ENCODE assay signal across 23 mouse cellular contexts in genomic region chr12:36917576-36918106, GRCm38 (mm10).
DNase-seq lines count a peak whose midpoint lies in the region; ATAC-seq lines count a peak whose summit lies in the region.
"Had no signal": no experiment of that assay in that cellular context is flagged by ENCODE, and none has a peak within 500 bp of the region (broad histone marks: within the 10 kb centered on the region; RNA-seq: fewer than 3 reads in every experiment).

No protein-coding gene starts in this region.

- no peaks in the 10 kb centered on the region for H3K27me3 ChIP-seq in heart, embryonic 11.5 days (ENCODE audit: control insufficient read depth, insufficient read depth, low read length)
- no peaks in the 10 kb centered on the region for H3K27me3 ChIP-seq in hindbrain, embryonic 12.5 days
- no peaks in the 10 kb centered on the region for H3K27me3 ChIP-seq in hindbrain, embryonic 16.5 days (replicated peaks; ENCODE audit: control insufficient read depth, insufficient read depth, low read length)
- H3K27me3 ChIP-seq in neural tube, embryonic 14.5 days (ENCODE audit: control insufficient read depth, insufficient read depth, low read length), result no peaks in the 10 kb centered on the region; the same call in 1 of the 2 replicates
- no peaks in the 10 kb centered on the region for H3K27me3 ChIP-seq in neural tube, embryonic 15.5 days (replicated peaks)
- H3K27me3 ChIP-seq: CH12.LX; embryonic facial prominence, embryonic 13.5 days; intestine, embryonic 15.5 days had no signal

- no peaks in the 10 kb centered on the region for H3K36me3 ChIP-seq in heart, embryonic 11.5 days (ENCODE audit: control insufficient read depth, insufficient read depth, low read length)
- H3K36me3 ChIP-seq in hindbrain, embryonic 12.5 days, result no peaks in the 10 kb centered on the region
- H3K36me3 ChIP-seq in hindbrain, embryonic 16.5 days (ENCODE audit: control insufficient read depth, insufficient read depth, low read length), result no peaks in the 10 kb centered on the region
- no peaks in the 10 kb centered on the region for H3K36me3 ChIP-seq in neural tube, embryonic 14.5 days (ENCODE audit: control insufficient read depth, insufficient read depth, low read length)
- no peaks in the 10 kb centered on the region for H3K36me3 ChIP-seq in neural tube, embryonic 15.5 days
- H3K36me3 ChIP-seq: embryonic facial prominence, embryonic 13.5 days; intestine, embryonic 15.5 days had no signal

- no peak for ATAC-seq in heart, embryonic 11.5 days (replicated peaks; ENCODE audit: insufficient number of reproducible peaks, low FRiP score, low TSS enrichment)
- peak; percentile 59; the same call in 1 of the 2 replicates for ATAC-seq in hindbrain, embryonic 12.5 days (ENCODE audit: low FRiP score)
- no peak for ATAC-seq in hindbrain, embryonic 16.5 days
- ATAC-seq in neural tube, embryonic 14.5 days (ENCODE audit: low read depth), result peak; percentile 38; the same call in 1 of the 2 replicates
- ATAC-seq in neural tube, embryonic 15.5 days (ENCODE audit: low FRiP score), result no peak
- ATAC-seq: intestine, embryonic 15.5 days; lung, postnatal 0 days had no signal

- H3K4me1 ChIP-seq in heart, embryonic 11.5 days (ENCODE audit: control insufficient read depth, insufficient read depth, low read length), result no peaks in the 10 kb centered on the region
- peaks cover 9% of the 10 kb centered on the region; the same call in 1 of the 2 replicates for H3K4me1 ChIP-seq in hindbrain, embryonic 12.5 days
- H3K4me1 ChIP-seq in hindbrain, embryonic 16.5 days (ENCODE audit: control insufficient read depth, insufficient read depth, low read depth, low read length), result peaks cover 6% of the 10 kb centered on the region
- no peaks in the 10 kb centered on the region for H3K4me1 ChIP-seq in neural tube, embryonic 14.5 days (ENCODE audit: control insufficient read depth, insufficient read depth, low read length)
- H3K4me1 ChIP-seq in neural tube, embryonic 15.5 days, result peaks cover 6% of the 10 kb centered on the region
- H3K4me1 ChIP-seq: intestine, embryonic 15.5 days had no signal

- no peak overlapping the region for H3K4me3 ChIP-seq in heart, embryonic 11.5 days (ENCODE audit: low read depth, low read length)
- no peak overlapping the region for H3K4me3 ChIP-seq in hindbrain, embryonic 12.5 days
- no peak overlapping the region for H3K4me3 ChIP-seq in hindbrain, embryonic 16.5 days (ENCODE audit: low read length)
- H3K4me3 ChIP-seq in neural tube, embryonic 14.5 days (ENCODE audit: low read depth, low read length), result no peak overlapping the region
- H3K4me3 ChIP-seq in neural tube, embryonic 15.5 days (replicated peaks), result no peak overlapping the region
- H3K4me3 ChIP-seq: embryonic facial prominence, embryonic 13.5 days; intestine, embryonic 15.5 days; left cerebral cortex, adult 2 months had no signal

- no peak overlapping the region for H3K4me2 ChIP-seq in heart, embryonic 11.5 days
- no peak overlapping the region for H3K4me2 ChIP-seq in hindbrain, embryonic 12.5 days (replicated peaks)
- H3K4me2 ChIP-seq in hindbrain, embryonic 16.5 days (ENCODE audit: low read length), result no peak overlapping the region
- no peak overlapping the region for H3K4me2 ChIP-seq in neural tube, embryonic 14.5 days (ENCODE audit: low read depth, low read length)
- no peak overlapping the region for H3K4me2 ChIP-seq in neural tube, embryonic 15.5 days
- H3K4me2 ChIP-seq: embryonic facial prominence, embryonic 13.5 days; intestine, embryonic 15.5 days had no signal

- WGBS in heart, embryonic 11.5 days (ENCODE audit: insufficient replicate concordance), result 56% methylated on average over 1 of the region's 1 CpGs
- 18% methylated on average over 1 of the region's 1 CpGs for WGBS in hindbrain, embryonic 12.5 days
- WGBS in hindbrain, embryonic 16.5 days, result 31% methylated on average over 1 of the region's 1 CpGs
- 11% methylated on average over 1 of the region's 1 CpGs for WGBS in neural tube, embryonic 14.5 days
- 7% methylated on average over 1 of the region's 1 CpGs for WGBS in neural tube, embryonic 15.5 days

- no peak overlapping the region for H3K27ac ChIP-seq in heart, embryonic 11.5 days (ENCODE audit: low read depth, low read length)
- no peak overlapping the region for H3K27ac ChIP-seq in hindbrain, embryonic 12.5 days
- H3K27ac ChIP-seq in hindbrain, embryonic 16.5 days (ENCODE audit: low read depth, low read length), result no peak overlapping the region
- H3K27ac ChIP-seq in neural tube, embryonic 14.5 days (ENCODE audit: low read depth, low read length), result no peak overlapping the region
- H3K27ac ChIP-seq in neural tube, embryonic 15.5 days (replicated peaks), result no peak overlapping the region
- H3K27ac ChIP-seq: embryonic facial prominence, embryonic 13.5 days; intestine, embryonic 15.5 days; left cerebral cortex, adult 2 months had no signal

- H3K9me3 ChIP-seq in heart, embryonic 11.5 days (replicated peaks; ENCODE audit: control insufficient read depth, low read length), result no peaks in the 10 kb centered on the region
- H3K9me3 ChIP-seq in hindbrain, embryonic 12.5 days (replicated peaks), result no peaks in the 10 kb centered on the region
- H3K9me3 ChIP-seq in hindbrain, embryonic 16.5 days (ENCODE audit: control insufficient read depth, low read length), result no peaks in the 10 kb centered on the region
- no peaks in the 10 kb centered on the region for H3K9me3 ChIP-seq in neural tube, embryonic 14.5 days (ENCODE audit: control insufficient read depth, low read length)
- H3K9me3 ChIP-seq in neural tube, embryonic 15.5 days (replicated peaks), result no peaks in the 10 kb centered on the region
- H3K9me3 ChIP-seq: embryonic facial prominence, embryonic 13.5 days; intestine, embryonic 15.5 days had no signal

- no peak overlapping the region for H3K9ac ChIP-seq in heart, embryonic 11.5 days (ENCODE audit: low read depth, low read length)
- H3K9ac ChIP-seq in hindbrain, embryonic 12.5 days, result no peak overlapping the region
- H3K9ac ChIP-seq in hindbrain, embryonic 16.5 days (ENCODE audit: low read depth, low read length), result no peak overlapping the region
- H3K9ac ChIP-seq in neural tube, embryonic 14.5 days (replicated peaks; ENCODE audit: low read depth, low read length), result no peak overlapping the region
- H3K9ac ChIP-seq in neural tube, embryonic 15.5 days (replicated peaks), result no peak overlapping the region
- H3K9ac ChIP-seq: embryonic facial prominence, embryonic 13.5 days; intestine, embryonic 15.5 days had no signal

- peak; percentile 92 for DNase-seq in heart, adult 11 months
- no peak for DNase-seq in cerebellum, adult 9-10 months
- DNase-seq: adrenal gland, postnatal 14 days; cerebellum, adult 11-12 months; cerebellum, postnatal 36 days; heart, postnatal 4 days; kidney, adult 9 months; kidney, postnatal 25 days; left cerebral cortex, postnatal 4 days; liver; right cerebral cortex, postnatal 14 days; thymus, adult 18-20 months; thymus, postnatal 4 days had no signal

Comparison
In these comparisons a context has a peak if more than half of its experiments do, and no peak if none do; other contexts are left out.
1. ATAC-seq: peak in hindbrain, embryonic 12.5 days (single experiment) and neural tube, embryonic 14.5 days (single experiment); none in heart, embryonic 11.5 days (single experiment), hindbrain, embryonic 16.5 days (single experiment) and neural tube, embryonic 15.5 days (single experiment).